Mouse (Mus musculus): ENCODE data around the gene Vsx1. TPM values are rescaled to one million over a fixed set of nuclear protein-coding genes. Genes with fewer than 3 reads are reported as not detected.

The Vsx1 gene
- polyA plus RNA-seq, 2 experiments from 2014 or later = not detected

DNA sequence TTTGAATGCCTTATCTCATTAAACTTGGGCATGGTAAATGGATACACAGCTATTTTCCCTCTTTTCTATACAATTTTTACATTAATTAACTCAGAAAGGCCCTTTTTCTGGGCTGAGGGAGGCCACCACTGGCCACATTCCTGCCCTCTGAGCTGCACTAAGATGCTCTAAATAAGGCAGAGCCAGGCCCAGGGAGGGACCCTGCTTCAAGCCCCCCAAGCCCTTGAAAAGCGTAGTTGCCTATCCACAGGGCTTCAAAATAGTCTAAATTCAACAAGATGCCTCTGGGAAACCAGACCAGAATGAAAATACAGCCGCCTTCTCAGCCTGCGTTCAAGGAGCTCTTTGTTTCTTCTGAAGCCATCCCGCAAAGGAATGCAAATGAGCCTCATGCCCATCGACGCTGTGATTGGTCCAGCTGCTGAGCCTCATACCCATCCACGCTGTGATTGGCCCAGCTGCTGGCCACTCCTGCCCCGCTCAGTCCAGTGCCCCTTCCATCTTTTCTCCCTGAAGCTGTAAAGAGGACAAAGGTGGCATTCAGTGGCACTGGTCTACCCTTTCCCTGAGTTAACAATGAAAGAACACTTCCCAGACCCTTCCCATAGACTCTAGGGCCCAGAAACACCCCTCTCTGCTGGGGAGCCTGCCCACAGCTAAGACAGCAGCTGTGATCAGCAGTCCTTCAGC, 45.3 kb downstream of the Vsx1 start:
- ATAC-seq = no peak

GRCm38 (mm10) chr2:150643166-150643565, 46.0 kb downstream of the Vsx1 start:
- no peak for ATAC-seq

DNA sequence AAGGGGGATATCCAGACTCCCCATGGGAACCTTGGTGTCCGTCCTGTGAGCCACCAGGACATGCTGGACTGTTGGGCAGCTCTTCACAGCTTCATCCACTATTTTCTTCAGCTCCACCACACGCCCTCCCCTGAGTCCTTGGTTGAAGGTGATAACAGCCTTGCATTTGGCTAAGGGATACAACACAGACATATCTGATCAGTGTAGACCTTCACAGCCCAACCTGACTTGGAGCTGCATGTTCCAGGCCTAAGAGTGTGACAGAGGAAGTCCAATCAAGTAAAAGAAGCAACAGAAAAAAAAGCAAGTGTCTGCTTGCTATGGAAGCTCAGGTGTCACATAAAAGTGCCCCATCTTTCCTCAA, 50.8 kb downstream of the Vsx1 start:
- no peak for ATAC-seq

- no peak for ATAC-seq
Observed at GRCm38 (mm10) chr2:150637702-150638369, 51.3 kb downstream of the Vsx1 start.

DNA sequence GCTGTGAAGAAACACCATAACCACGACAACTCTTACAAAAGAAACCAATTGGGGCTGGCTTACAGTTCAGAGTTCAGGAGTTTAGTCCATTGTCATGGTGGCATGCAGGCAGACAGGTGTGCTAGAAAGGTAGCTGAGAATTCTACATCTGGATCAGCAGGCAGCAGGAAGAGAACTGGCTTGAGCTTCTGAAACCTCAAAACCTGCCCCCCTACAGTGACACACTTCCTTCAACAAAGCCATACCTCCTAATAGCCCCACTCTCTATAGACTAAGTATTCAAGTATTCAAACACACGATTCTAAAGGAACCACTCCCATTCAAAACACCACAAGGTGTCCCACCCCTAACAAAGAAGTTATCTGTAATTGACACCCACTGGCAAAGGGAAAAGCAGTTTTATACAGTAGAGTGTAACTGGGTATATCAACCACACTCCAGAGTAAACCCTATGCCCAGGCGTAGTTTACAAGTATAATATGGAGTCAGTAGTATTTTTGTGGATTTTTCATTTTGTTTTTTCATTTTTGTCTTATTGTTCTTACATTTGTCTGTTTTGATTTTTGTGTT, 53.2 kb downstream of the Vsx1 start:
- ATAC-seq = no peak

Other genes with a start within 250 kb of the Vsx1 start
- 1 to 10 TPM; 9.7 to 9.9 TPM for gene Zfp442, start 237.9 kb downstream of the Vsx1 start, polyA plus RNA-seq (2017; shearing (Covaris generic))
- under 1 TPM; 0.28 to 0.38 TPM for gene Zfp345, start 204.3 kb downstream of the Vsx1 start, polyA plus RNA-seq (2017; shearing (Covaris generic))
- gene Cst7, start 118.9 kb downstream of the Vsx1 start, polyA plus RNA-seq (2017; shearing (Covaris generic)) = 100 to 1,000 TPM; 168 to 204 TPM
- gene Apmap, start 80.8 kb downstream of the Vsx1 start, polyA plus RNA-seq (2017; shearing (Covaris generic)) = 10 to 100 TPM; 16.9 to 18.8 TPM
- 10 to 100 TPM; 13.5 to 13.6 TPM for gene Acss1, start 20.9 kb downstream of the Vsx1 start, polyA plus RNA-seq (2017; shearing (Covaris generic))
- 10 to 100 TPM; 26.3 to 27.8 TPM for gene Entpd6, start 59.7 kb upstream of the Vsx1 start, polyA plus RNA-seq (2017; shearing (Covaris generic))
- gene Pygb, start 97.4 kb upstream of the Vsx1 start, polyA plus RNA-seq (2017; shearing (Covaris generic)) = 10 to 100 TPM; 33.1 to 49.4 TPM
- gene Abhd12, start 215.4 kb upstream of the Vsx1 start, polyA plus RNA-seq (2017; shearing (Covaris generic)) = 10 to 100 TPM; 14.7 to 15.9 TPM
- gene Gins1, start 216.0 kb upstream of the Vsx1 start, polyA plus RNA-seq (2017; shearing (Covaris generic)) = 1 to 10 TPM; 8.0 to 9.6 TPM